Comparison of ENCODE assay signal across 28 mouse cellular contexts in the genomic region with DNA sequence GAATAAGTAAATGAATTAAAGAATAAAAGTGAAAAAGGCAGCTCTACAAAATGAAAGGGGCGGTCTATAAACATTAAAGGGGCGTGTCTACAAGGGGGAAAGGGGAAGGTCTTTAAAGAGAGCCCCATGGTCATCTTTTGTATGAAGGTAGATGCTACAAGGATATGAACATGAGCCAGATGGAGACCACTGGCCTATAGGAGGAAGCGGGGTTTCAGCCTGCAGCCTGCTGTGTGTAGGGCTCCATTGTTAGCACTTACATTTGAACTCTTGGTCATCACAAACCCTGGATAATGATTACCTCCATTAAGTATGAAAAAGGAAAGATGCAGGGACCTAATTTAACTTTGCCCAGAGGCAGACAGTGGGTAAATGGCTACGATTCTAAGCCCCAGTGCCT.
"Had no signal": no experiment of that assay in that cellular context is flagged by ENCODE, and none has a peak within 500 bp of the region (broad histone marks: within the 10 kb centered on the region; RNA-seq: fewer than 3 reads in every experiment).

No protein-coding gene starts in this region.

- H3K4me2 ChIP-seq: embryonic facial prominence, embryonic 12.5 days; embryonic facial prominence, embryonic 13.5 days; embryonic facial prominence, embryonic 15.5 days; forebrain, embryonic 12.5 days; forebrain, embryonic 13.5 days; forebrain, embryonic 15.5 days had no signal

- H3K27ac ChIP-seq: embryonic facial prominence, embryonic 10.5 days; embryonic facial prominence, embryonic 12.5 days; embryonic facial prominence, embryonic 13.5 days; embryonic facial prominence, embryonic 15.5 days; forebrain, embryonic 10.5 days; forebrain, embryonic 12.5 days; forebrain, embryonic 13.5 days; forebrain, embryonic 15.5 days; gastrocnemius, adult 2 months had no signal

- DNase-seq: cerebellum, adult 18-20 months; cerebellum, adult 2 months; cerebellum, adult 8-10 months; cerebellum, adult 9-10 months; cerebellum, adult 9-11 months; cerebellum, postnatal 10 days; cerebellum, postnatal 14 days; cerebellum, postnatal 25 days; cerebellum, postnatal 36 days; embryo, embryonic 11 days; forebrain, postnatal 0 days; gastrocnemius, adult 2 months; gastrocnemius, postnatal 10 days; gastrocnemius, postnatal 14 days; gastrocnemius, postnatal 25 days; gastrocnemius, postnatal 36 days; heart, adult 11 months had no signal

- H3K9me3 ChIP-seq: embryonic facial prominence, embryonic 10.5 days; embryonic facial prominence, embryonic 12.5 days; embryonic facial prominence, embryonic 15.5 days; forebrain, embryonic 10.5 days; forebrain, embryonic 12.5 days; forebrain, embryonic 13.5 days; forebrain, embryonic 15.5 days had no signal

- H3K36me3 ChIP-seq: embryonic facial prominence, embryonic 10.5 days; embryonic facial prominence, embryonic 12.5 days; embryonic facial prominence, embryonic 13.5 days; embryonic facial prominence, embryonic 15.5 days; forebrain, embryonic 10.5 days; forebrain, embryonic 12.5 days; forebrain, embryonic 15.5 days had no signal

- ATAC-seq: forebrain, embryonic 13.5 days; forebrain, embryonic 14.5 days; forebrain, embryonic 15.5 days; forebrain, embryonic 16.5 days; forebrain, postnatal 0 days had no signal

- H3K4me3 ChIP-seq: embryonic facial prominence, embryonic 10.5 days; embryonic facial prominence, embryonic 12.5 days; embryonic facial prominence, embryonic 13.5 days; embryonic facial prominence, embryonic 15.5 days; erythroblast, embryonic 14.5 days; forebrain, embryonic 10.5 days; forebrain, embryonic 12.5 days; forebrain, embryonic 13.5 days; forebrain, embryonic 15.5 days; gastrocnemius, adult 2 months had no signal

- H3K27me3 ChIP-seq: embryonic facial prominence, embryonic 12.5 days; embryonic facial prominence, embryonic 13.5 days; embryonic facial prominence, embryonic 15.5 days; forebrain, embryonic 12.5 days; forebrain, embryonic 13.5 days; forebrain, embryonic 15.5 days had no signal

- H3K4me1 ChIP-seq: embryonic facial prominence, embryonic 10.5 days; embryonic facial prominence, embryonic 12.5 days; embryonic facial prominence, embryonic 15.5 days; forebrain, embryonic 10.5 days; forebrain, embryonic 12.5 days; forebrain, embryonic 13.5 days; forebrain, embryonic 15.5 days had no signal

- H3K9ac ChIP-seq: embryonic facial prominence, embryonic 12.5 days; embryonic facial prominence, embryonic 13.5 days; embryonic facial prominence, embryonic 15.5 days; forebrain, embryonic 12.5 days; forebrain, embryonic 13.5 days; forebrain, embryonic 15.5 days; forebrain, postnatal 0 days had no signal
